Mouse (Mus musculus) adrenal gland, postnatal 36 days (tissue): ENCODE results near the gene Prex1. TPM values are rescaled to one million over a fixed set of nuclear protein-coding genes. Genes with fewer than 3 reads are reported as not detected.
A peak's percentile ranks its signal among the peaks of the same experiment; 100 is the strongest.

Source experiments
- DNase-seq, 2 experiments: peaks; one replicate each; pipeline ENCODE4 v3.0.0; 2021; ENCODE audit warnings: mixed read lengths in 1 of 2
- total RNA-seq, 2 experiments: library from RNA; stranded (reverse); gene quantifications; 2 replicates each; pipeline ENCODE4 v1.2.3; 2021

Gene Prex1
- total RNA-seq, 2 experiments from 2014 or later, result 13.5 to 18.8 TPM

GRCm38 (mm10) chr2:166605164-166605831 lies 108.3 kb downstream of the Prex1 start:
- no peak for DNase-seq

GRCm38 (mm10) chr2:166602948-166603347 lies 110.7 kb downstream of the Prex1 start:
- no peak for DNase-seq

DNA sequence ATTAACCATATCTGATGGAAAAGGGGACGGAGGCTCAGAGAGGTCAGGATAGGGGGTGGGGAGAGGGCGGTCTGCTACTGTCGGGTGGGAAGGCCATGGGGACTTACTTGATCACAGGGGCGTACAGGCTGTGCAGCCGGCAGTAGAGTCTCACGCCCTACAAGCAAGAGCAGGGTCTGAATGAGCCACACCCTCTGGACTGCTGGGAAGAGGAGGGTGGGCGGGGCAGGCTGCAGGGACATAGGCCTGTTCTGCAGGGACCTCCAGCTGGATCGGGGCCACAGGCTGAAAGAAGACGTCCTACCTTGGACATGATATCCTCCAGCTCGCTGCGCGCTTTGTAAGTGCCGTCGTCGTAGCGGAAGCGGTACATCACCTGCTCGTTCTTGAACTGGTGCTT lies 112.2 kb downstream of the Prex1 start:
- no peak for DNase-seq

- peak in 1 of 2 experiments; percentile 36 for DNase-seq
Measured at GRCm38 (mm10) chr2:166598453-166599155, 115.0 kb downstream of the Prex1 start.

DNA sequence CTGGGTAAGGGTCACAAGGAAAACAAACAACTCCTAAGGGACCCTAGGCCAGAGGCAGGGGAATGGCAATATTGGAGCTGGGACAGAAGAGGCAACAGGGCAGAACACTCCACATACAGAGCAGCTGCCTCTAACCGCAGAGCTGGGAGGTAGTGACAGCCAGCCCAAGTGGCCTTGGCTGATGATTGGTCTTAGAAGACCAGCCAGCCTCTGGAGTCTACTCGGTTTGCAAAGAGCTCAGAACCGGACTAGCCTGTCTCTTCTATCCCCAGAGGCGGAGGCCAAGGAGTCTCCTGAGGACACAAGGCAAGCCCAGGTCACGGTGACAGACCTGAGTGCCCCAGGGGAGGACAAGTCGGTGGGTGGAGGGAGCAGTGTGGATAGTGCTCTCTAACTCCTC lies 115.9 kb downstream of the Prex1 start:
- peak; percentile 33 to 60 for DNase-seq

DNA sequence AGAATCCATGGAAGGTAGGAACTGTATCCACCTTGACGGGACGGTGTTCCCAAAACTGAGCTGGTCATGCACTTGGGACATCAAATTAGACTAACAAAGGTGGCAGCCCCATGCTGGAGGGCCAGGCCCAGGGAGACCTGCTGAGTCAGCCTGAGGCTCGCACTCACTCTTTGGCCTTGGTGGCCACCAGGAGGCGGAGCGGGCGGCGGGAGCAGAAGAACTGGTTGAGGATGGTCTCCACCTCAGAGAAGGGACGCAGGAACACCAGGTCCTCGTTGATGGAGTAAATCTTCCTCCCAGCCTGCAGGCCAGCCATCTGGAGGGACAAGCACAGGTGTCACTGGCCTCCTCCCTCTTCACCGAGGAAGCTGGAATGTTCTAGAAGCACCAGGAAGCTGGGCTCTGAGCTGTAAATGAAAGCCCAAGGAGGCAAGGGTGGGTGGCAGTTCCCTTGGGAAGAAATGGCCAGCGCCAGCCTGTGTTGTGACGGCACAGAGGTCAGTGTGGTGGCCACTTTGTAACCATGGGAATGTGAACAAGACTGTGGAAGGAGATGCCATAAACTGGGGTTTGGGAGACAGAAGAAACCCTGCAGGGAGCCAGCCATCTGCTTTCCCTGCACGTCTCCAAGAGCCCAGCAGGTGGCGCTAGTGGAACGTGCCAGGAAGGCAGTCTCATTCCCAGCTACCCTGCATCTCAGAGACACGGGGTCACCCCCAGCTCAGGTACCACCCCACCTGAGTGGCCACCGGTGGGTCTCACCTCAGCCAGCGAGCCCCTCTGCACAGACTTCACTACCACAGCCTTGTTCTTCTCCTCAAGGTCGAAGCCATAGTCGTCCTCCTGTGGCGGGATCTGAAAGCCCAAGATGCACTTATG lies 121.4 kb downstream of the Prex1 start:
- DNase-seq, result peak; percentile 85 to 86

- peak; percentile 29 to 52 for DNase-seq
Measured at GRCm38 (mm10) chr2:166584491-166584890, 129.1 kb downstream of the Prex1 start.

GRCm38 (mm10) chr2:166583292-166583691 lies 130.3 kb downstream of the Prex1 start:
- DNase-seq, result no peak

- peak; percentile 90 to 94 for DNase-seq
Measured at GRCm38 (mm10) chr2:166581881-166582583, 131.6 kb downstream of the Prex1 start.

- DNase-seq, result no peak
Measured at GRCm38 (mm10) chr2:166579793-166580192, 133.8 kb downstream of the Prex1 start.

DNA sequence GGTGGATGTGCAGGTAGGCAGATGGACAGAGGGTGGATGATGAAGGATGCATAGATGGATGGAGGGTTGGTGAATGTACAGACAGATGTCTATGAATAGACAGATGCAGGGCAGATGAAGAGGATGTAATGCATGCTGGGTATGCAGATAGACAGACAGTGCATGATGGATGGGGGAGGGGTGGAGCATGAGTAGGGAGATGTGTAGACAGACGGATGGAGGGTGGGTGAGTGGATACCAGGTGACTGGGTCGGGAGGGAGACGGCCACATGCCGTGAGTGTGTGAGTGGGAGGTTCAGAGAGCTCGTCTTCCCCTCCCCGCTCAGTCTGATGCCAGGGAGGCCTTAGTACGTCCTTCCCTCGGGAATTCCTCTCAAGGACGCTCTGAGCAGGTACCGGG lies 134.3 kb downstream of the Prex1 start:
- DNase-seq, result no peak

- no peak for DNase-seq
Measured at GRCm38 (mm10) chr2:166575419-166575818, 138.2 kb downstream of the Prex1 start.

DNA sequence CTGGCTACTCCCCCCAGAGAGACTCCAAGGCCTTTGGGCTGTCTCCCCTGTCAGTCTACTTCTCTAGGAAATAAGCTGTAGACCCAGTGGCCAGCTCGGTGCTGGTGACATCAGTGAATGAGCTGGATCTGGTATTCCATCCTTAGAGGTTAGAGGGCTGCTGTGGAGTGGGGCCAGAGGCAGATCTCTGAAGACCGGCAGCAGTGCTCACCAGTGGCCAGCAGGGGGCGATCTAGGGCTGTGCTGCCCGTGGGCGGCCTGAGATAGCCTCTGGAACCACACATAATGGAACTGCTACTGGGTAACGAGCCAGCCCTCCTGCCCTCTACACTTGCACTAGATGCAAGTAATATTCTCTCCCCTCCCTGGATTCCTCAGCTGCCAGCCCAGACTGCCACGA lies 138.7 kb downstream of the Prex1 start:
- peak; percentile 80 to 83 for DNase-seq

DNA sequence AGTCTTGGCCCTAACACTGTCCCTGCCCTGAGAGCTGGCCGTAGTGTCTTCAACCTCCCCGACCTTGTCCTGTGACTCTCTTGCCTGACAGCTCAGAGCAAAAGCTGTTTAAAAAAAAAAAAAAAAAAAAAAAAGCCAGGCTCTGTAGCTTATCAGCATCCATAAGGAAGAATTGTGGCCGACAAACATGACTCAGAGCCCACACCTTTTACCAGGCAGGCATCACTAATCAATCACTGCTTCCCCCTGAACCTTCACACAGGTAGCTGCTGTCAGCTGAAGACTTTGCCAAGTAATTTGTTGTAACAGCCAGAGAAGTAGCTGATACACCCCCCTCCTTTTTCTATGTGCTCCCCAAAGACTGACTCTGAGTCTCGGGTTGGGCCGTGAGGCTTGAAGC lies 140.0 kb downstream of the Prex1 start:
- no peak for DNase-seq

DNA sequence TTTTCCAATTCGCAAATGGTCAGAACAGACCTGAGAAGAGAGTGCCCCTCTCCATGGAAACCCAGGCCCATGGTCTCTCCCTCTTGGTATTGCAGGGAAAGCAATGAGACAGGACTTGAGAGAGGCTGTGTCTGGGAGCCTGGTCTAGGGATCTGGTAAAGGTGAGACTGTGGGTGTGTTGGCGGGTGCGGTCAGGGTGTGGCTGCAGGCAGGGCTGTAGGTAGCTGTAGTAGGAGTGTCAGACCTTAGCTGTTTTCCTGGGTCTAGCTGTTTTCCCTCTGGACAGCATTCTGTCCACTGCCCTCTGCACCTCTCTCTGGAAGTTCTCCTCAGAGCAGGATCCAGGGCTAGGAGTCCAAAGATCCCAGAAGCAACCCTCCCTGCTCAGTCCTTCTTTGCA lies 141.3 kb downstream of the Prex1 start:
- DNase-seq, result no peak

- DNase-seq, result no peak
Measured at GRCm38 (mm10) chr2:166569182-166569581, 144.4 kb downstream of the Prex1 start.

GRCm38 (mm10) chr2:166565503-166565902 lies 148.1 kb downstream of the Prex1 start:
- DNase-seq, result no peak

GRCm38 (mm10) chr2:166564455-166564854 lies 149.2 kb downstream of the Prex1 start:
- DNase-seq, result peak; percentile 59 to 72

GRCm38 (mm10) chr2:166563890-166564289 lies 149.7 kb downstream of the Prex1 start:
- DNase-seq, result peak; percentile 90

DNA sequence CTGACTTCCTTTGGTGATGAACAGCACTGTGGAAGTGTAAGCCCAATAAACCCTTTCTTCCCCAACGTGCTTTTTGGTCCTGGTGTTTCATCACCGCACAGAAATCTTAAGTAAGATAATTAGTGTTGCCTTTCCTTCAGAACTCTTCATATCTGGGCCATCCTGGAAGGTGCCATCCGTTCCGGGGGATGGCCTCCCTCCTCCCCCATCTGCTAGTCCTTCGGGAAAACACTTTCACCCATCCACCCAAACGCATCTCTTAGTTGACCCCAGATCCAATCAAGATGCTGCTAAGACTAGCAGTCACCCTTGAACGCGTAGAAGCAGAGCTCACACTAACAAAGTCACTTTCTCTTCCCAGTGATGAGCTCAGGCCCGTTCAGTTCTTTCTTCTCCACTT lies 150.6 kb downstream of the Prex1 start:
- DNase-seq, result no peak

GRCm38 (mm10) chr2:166561781-166562180 lies 151.9 kb downstream of the Prex1 start:
- DNase-seq, result no peak

GRCm38 (mm10) chr2:166560826-166561225 lies 152.8 kb downstream of the Prex1 start:
- DNase-seq, result no peak
